Mouse (Mus musculus) liver, embryonic 14.5 days (tissue): ENCODE data around the gene Lama5. TPM values are rescaled to one million over a fixed set of nuclear protein-coding genes. Genes with fewer than 3 reads are reported as not detected.

Source experiments
- ATAC-seq: fragments of 200-750 bp; cut with Nextera tagmentation; 2 replicates; pipeline ENCODE4 v1.8.0; 2017; ENCODE audit warnings: moderate number of reproducible peaks, mild to moderate bottlenecking, moderate library complexity; ENCODE audit not compliant: insufficient read depth
- DNase-seq, 3 experiments: peaks; one replicate each; pipeline ENCODE4 v3.0.0-alpha.2; 2012 to 2013; ENCODE audit warnings: low read depth in 3 of 3, low spot score in 3 of 3
- H3K27ac ChIP-seq: fragments of 300-500 bp; sonication (generic); 2 replicates; pipeline ENCODE4 v1.5.1; 2014; ENCODE audit warnings: moderate library complexity, mild to moderate bottlenecking, control low read depth, inconsistent platforms
- H3K27me3 ChIP-seq: fragments of 300-500 bp; sonication (generic); 2 replicates; pipeline ENCODE4 v1.6.1; 2014; ENCODE audit warnings: mild to moderate bottlenecking, low read length, moderate library complexity; ENCODE audit not compliant: control insufficient read depth, insufficient read depth
- H3K36me3 ChIP-seq: fragments of 300-500 bp; sonication (generic); replicated peaks from 2 replicates; pipeline ENCODE4 v1.6.1; 2014; ENCODE audit warnings: low read depth; ENCODE audit not compliant: control insufficient read depth, insufficient read depth
- H3K4me1 ChIP-seq, 2 experiments: fragments of 200-500 bp in 1 of 2; fragments of 300-500 bp in 1 of 2; sonication (generic) in 1 of 2; replicated peaks; 2 replicates each; pipeline ENCODE4 v1.6.1; 2012 to 2014; ENCODE audit warnings: antibody characterized with exemption in 1 of 2, inconsistent platforms in 1 of 2, low read length in 1 of 2; ENCODE audit not compliant: control insufficient read depth in 2 of 2, insufficient read depth in 2 of 2
- H3K4me2 ChIP-seq: fragments of 300-500 bp; sonication (generic); 2 replicates; pipeline ENCODE4 v1.6.1; 2014; ENCODE audit warnings: low read depth, mild to moderate bottlenecking, control low read depth, moderate library complexity
- H3K4me3 ChIP-seq, 2 experiments: fragments of 200-500 bp in 1 of 2; fragments of 300-500 bp in 1 of 2; sonication (generic) in 1 of 2; 2 replicates each; pipeline ENCODE4 v1.5.1; 2012 to 2014; ENCODE audit warnings: low read depth in 2 of 2, low read length in 2 of 2, mild to moderate bottlenecking in 2 of 2, control low read depth in 1 of 2, inconsistent platforms in 1 of 2, moderate library complexity in 1 of 2; ENCODE audit not compliant: insufficient read depth in 1 of 2
- H3K9ac ChIP-seq: fragments of 300-500 bp; sonication (generic); replicated peaks from 2 replicates; pipeline ENCODE4 v1.6.1; 2014; ENCODE audit warnings: mild to moderate bottlenecking, control low read depth, moderate library complexity
- H3K9me3 ChIP-seq: fragments of 300-500 bp; sonication (generic); 2 replicates; pipeline ENCODE4 v1.6.1; 2016; ENCODE audit warnings: low read length, mixed read lengths; ENCODE audit not compliant: control insufficient read depth
- CTCF ChIP-seq: IDR thresholded peaks from 2 replicates; pipeline ENCODE4 v1.5.1; 2016; ENCODE audit warnings: antibody characterized with exemption, low read depth, control low read depth
- EP300 ChIP-seq: IDR thresholded peaks from 2 replicates; pipeline ENCODE4 v1.6.1; 2016; ENCODE audit warnings: antibody characterized with exemption, low read depth
- whole genome bisulfite sequencing: fragments of 180-500 bp; shearing (Covaris S2); extraction: QIAGEN DNeasy Blood & Tissue Kit; methylation state at CpG from one replicate; pipeline ENCODE4 v1.1.7; 2014; ENCODE audit not compliant: insufficient replicate concordance; 5-methylcytosine and 5-hydroxymethylcytosine counted together
- polyA plus RNA-seq, 2 experiments: library from polyadenylated mRNA; depleted of rRNA in 1 of 2; stranded (reverse) in 1 of 2; unstranded in 1 of 2; fragments of >200 nt; fragmentation: Nextera tagmentation in 1 of 2; extraction: Ambion mirVana in 1 of 2; gene quantifications; 2 replicates each; pipeline versions ENCODE4 v1.2.1 to v1.2.3; 2012 to 2014

The Lama5 gene
- polyA plus RNA-seq, 2 experiments: 1.9 to 2.7 TPM

- Histone ChIP-seq H3K27me3 (no peaks in the 10 kb centered on the region), H3K9me3 (no peaks in the 10 kb centered on the region), H3K4me3 (no peak overlapping the region), H3K4me1 (no peaks in the 10 kb centered on the region), H3K36me3 (0 out of 2 replicates have a peak, but pooled peaks cover 3% of the 10 kb centered on the region), H3K9ac (no peak overlapping the region), H3K27ac (no peak overlapping the region), H3K4me2 (no peak overlapping the region)
- 74% methylated on average over 6 of the region's 6 CpGs for WGBS
- TF ChIP-seq CTCF: no peak
- no peak for TF ChIP-seq EP300
- DNase-seq (no peak), ATAC-seq (no peak)
Measured at GRCm38 (mm10) chr2:180147379-180147778, 78.3 kb downstream of the Lama5 start.

- Histone ChIP-seq H3K4me2 (no peak overlapping the region), H3K27ac (no peak overlapping the region), H3K4me3 (no peak overlapping the region), H3K36me3 (0 out of 2 replicates have a peak, but pooled peaks cover 3% of the 10 kb centered on the region), H3K9me3 (no peaks in the 10 kb centered on the region), H3K4me1 (no peaks in the 10 kb centered on the region), H3K9ac (no peak overlapping the region), H3K27me3 (no peaks in the 10 kb centered on the region)
- WGBS: 80% methylated on average over 2 of the region's 2 CpGs
- DNase-seq (no peak), ATAC-seq (no peak)
- TF ChIP-seq EP300: no peak
- TF ChIP-seq CTCF: no peak
Measured at GRCm38 (mm10) chr2:180146091-180146490, 79.6 kb downstream of the Lama5 start.

- H3K4me3 ChIP-seq: no peak overlapping the region
Measured at GRCm38 (mm10) chr2:180135414-180135813, 90.2 kb downstream of the Lama5 start.

GRCm38 (mm10) chr2:180133911-180134310 lies 91.7 kb downstream of the Lama5 start:
- no peak overlapping the region for H3K4me2 ChIP-seq
- WGBS: 61% methylated on average over 3 of the region's 3 CpGs
- no peaks in the 10 kb centered on the region for H3K36me3 ChIP-seq
- H3K27ac ChIP-seq: no peak overlapping the region
- H3K4me3 ChIP-seq: no peak overlapping the region
- no peak for TF ChIP-seq CTCF
- no peaks in the 10 kb centered on the region for H3K27me3 ChIP-seq
- no peaks in the 10 kb centered on the region for H3K9me3 ChIP-seq
- no peak overlapping the region for H3K9ac ChIP-seq
- DNase-seq (no peak), ATAC-seq (no peak)
- peaks cover 0 to 9% of the 10 kb centered on the region in 2 experiments; a peak in 2 of 4 replicates for H3K4me1 ChIP-seq

More at GRCm38 (mm10) chr2:180135414-180135813, 90.2 kb downstream of the Lama5 start:
- Histone ChIP-seq H3K4me2 (no peak overlapping the region), H3K4me1 (peaks cover 0 to 9% of the 10 kb centered on the region in 2 experiments; a peak in 2 of 4 replicates), H3K27ac (no peak overlapping the region), H3K36me3 (no peaks in the 10 kb centered on the region), H3K9ac (no peak overlapping the region), H3K9me3 (no peaks in the 10 kb centered on the region), H3K27me3 (no peaks in the 10 kb centered on the region)
- ATAC-seq: no peak
- DNase-seq: no peak
- WGBS: 22% methylated on average over 5 of the region's 5 CpGs
- TF ChIP-seq CTCF: no peak
- TF ChIP-seq EP300: no peak

GRCm38 (mm10) chr2:180133231-180133630 lies 92.4 kb downstream of the Lama5 start:
- no peak for DNase-seq
- H3K9me3 ChIP-seq: no peaks in the 10 kb centered on the region
- no peak overlapping the region for H3K9ac ChIP-seq
- no peaks in the 10 kb centered on the region for H3K36me3 ChIP-seq
- 31% methylated on average over 4 of the region's 4 CpGs for WGBS
- H3K27me3 ChIP-seq: no peaks in the 10 kb centered on the region
- no peak overlapping the region for H3K4me3 ChIP-seq
- no peak overlapping the region for H3K27ac ChIP-seq
- no peak for TF ChIP-seq EP300
- no peak for TF ChIP-seq CTCF
- ATAC-seq: no peak
- no peak overlapping the region for H3K4me2 ChIP-seq
- H3K4me1 ChIP-seq: peaks cover 0 to 9% of the 10 kb centered on the region in 2 experiments; a peak in 2 of 4 replicates
